Comparison of ENCODE assay signal across 14 mouse cellular contexts in genomic region chr2:6925505-6925904, GRCm38 (mm10).
"Had no signal": no experiment of that assay in that cellular context is flagged by ENCODE, and none has a peak within 500 bp of the region (broad histone marks: within the 10 kb centered on the region; RNA-seq: fewer than 3 reads in every experiment).

No protein-coding gene starts in this region.

- H3K4me3 ChIP-seq: limb, embryonic 15.5 days; liver, embryonic 12.5 days; myocyte; neural tube, embryonic 15.5 days had no signal

- H3K27ac ChIP-seq: limb, embryonic 15.5 days; liver, embryonic 12.5 days; neural tube, embryonic 15.5 days had no signal

- H3K27me3 ChIP-seq: limb, embryonic 15.5 days; liver, embryonic 12.5 days; neural tube, embryonic 15.5 days had no signal

- H3K9ac ChIP-seq: limb, embryonic 15.5 days; liver, embryonic 12.5 days; lung, embryonic 14.5 days; neural tube, embryonic 15.5 days had no signal

- DNase-seq: kidney, adult 8-10 months; kidney, postnatal 25 days; layer of hippocampus, adult 9-11 months; lung, embryonic 14.5 days; lung, postnatal 10 days; lung, postnatal 4 days; right cerebral cortex, adult 18-20 months; right cerebral cortex, postnatal 25 days; thymus, postnatal 36 days had no signal

- H3K9me3 ChIP-seq: limb, embryonic 15.5 days; liver, embryonic 12.5 days; neural tube, embryonic 15.5 days had no signal

- H3K4me2 ChIP-seq: limb, embryonic 15.5 days; liver, embryonic 12.5 days; lung, embryonic 14.5 days; neural tube, embryonic 15.5 days had no signal

- H3K4me1 ChIP-seq: liver, embryonic 12.5 days; neural tube, embryonic 15.5 days had no signal

- H3K36me3 ChIP-seq: limb, embryonic 15.5 days; liver, embryonic 12.5 days; neural tube, embryonic 15.5 days had no signal

- ATAC-seq: intestine, postnatal 0 days; liver, embryonic 12.5 days had no signal
